Comparison of ENCODE assay signal across 19 mouse cellular contexts in genomic region chr4:118101497-118101896, GRCm38 (mm10).
"Had no signal": no experiment of that assay in that cellular context is flagged by ENCODE, and none has a peak within 500 bp of the region (broad histone marks: within the 10 kb centered on the region; RNA-seq: fewer than 3 reads in every experiment).

No protein-coding gene starts in this region.

- DNase-seq: liver, postnatal 0 days; lung, embryonic 14.5 days; lung, postnatal 10 days; lung, postnatal 4 days; midbrain, embryonic 14.5 days; right cerebral cortex, adult 18-20 months; right cerebral cortex, postnatal 25 days; right cerebral cortex, postnatal 4 days; spleen, adult 18-20 months; thymus, adult 18-20 months; thymus, postnatal 14 days; thymus, postnatal 36 days had no signal

- H3K4me1 ChIP-seq: midbrain, embryonic 10.5 days; midbrain, embryonic 12.5 days; neural tube, embryonic 15.5 days had no signal

- H3K27ac ChIP-seq: liver, embryonic 15.5 days; midbrain, embryonic 10.5 days; midbrain, embryonic 12.5 days; neural tube, embryonic 13.5 days; neural tube, embryonic 15.5 days had no signal

- H3K4me3 ChIP-seq: liver, embryonic 15.5 days; midbrain, embryonic 10.5 days; midbrain, embryonic 12.5 days; myocyte; neural tube, embryonic 13.5 days; neural tube, embryonic 15.5 days had no signal

- H3K27me3 ChIP-seq: liver, embryonic 15.5 days; midbrain, embryonic 12.5 days; neural tube, embryonic 13.5 days; neural tube, embryonic 15.5 days had no signal

- H3K36me3 ChIP-seq: liver, embryonic 15.5 days had no signal

- H3K9me3 ChIP-seq: liver, embryonic 15.5 days; midbrain, embryonic 10.5 days; midbrain, embryonic 12.5 days; neural tube, embryonic 13.5 days; neural tube, embryonic 15.5 days had no signal

- H3K9ac ChIP-seq: liver, embryonic 15.5 days; liver, postnatal 0 days; lung, embryonic 14.5 days; midbrain, embryonic 12.5 days; neural tube, embryonic 13.5 days; neural tube, embryonic 15.5 days had no signal

- H3K4me2 ChIP-seq: liver, embryonic 15.5 days; lung, embryonic 14.5 days; midbrain, embryonic 12.5 days; neural tube, embryonic 13.5 days; neural tube, embryonic 15.5 days had no signal

- ATAC-seq: liver, postnatal 0 days; midbrain, embryonic 16.5 days had no signal
